28 mouse cellular contexts compared by ENCODE assay signal in the genomic region with DNA sequence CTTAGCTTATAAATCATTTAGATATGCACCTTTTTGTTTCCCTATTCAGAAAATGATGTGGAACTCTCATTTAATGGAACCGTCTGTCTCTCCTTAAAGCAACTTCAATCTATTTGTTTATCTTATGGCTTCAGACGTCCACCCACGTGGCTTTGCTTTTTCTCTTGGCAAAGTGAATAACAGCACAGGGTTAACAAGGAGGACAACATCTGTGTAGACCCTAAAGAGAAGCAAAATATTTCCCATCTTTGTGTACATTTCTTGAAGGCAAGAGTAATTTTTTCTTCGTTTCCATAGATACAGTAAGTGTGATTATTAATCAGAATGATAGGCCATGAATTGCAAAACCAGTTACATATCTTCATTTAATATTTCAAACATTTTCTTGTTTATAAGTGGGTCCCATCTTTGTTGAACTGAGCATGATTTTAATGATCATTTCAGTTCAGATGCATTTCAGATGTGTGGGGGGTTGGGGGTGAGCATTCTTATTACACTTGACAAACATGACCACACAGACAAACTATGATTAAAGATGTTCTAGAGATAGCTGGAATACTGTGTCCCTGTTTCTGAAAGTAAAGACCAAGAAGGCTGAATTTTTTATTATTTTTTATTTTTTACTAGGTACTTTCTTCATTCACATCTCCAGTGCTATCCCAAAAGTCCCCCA. TPM values are rescaled to one million over a fixed set of nuclear protein-coding genes. Genes with fewer than 3 reads are reported as not detected.
DNase-seq lines count a peak whose midpoint lies in the region; ATAC-seq and TF ChIP-seq lines count a peak whose summit lies in the region.
"Had no signal": no experiment of that assay in that cellular context is flagged by ENCODE, and none has a peak within 500 bp of the region (broad histone marks: within the 10 kb centered on the region; RNA-seq: fewer than 3 reads in every experiment).

No protein-coding gene starts in this region.

- H3K4me3 ChIP-seq in intestine, embryonic 14.5 days (ENCODE audit: low read depth, low read length), result no peak overlapping the region
- H3K4me3 ChIP-seq in intestine, postnatal 0 days (ENCODE audit: low read depth, low read length), result no peak overlapping the region
- no peak overlapping the region for H3K4me3 ChIP-seq in kidney, embryonic 16.5 days (ENCODE audit: low read length)
- H3K4me3 ChIP-seq in intestine, embryonic 15.5 days (replicated peaks), result no peak overlapping the region
- H3K4me3 ChIP-seq: embryonic facial prominence, embryonic 10.5 days; embryonic facial prominence, embryonic 13.5 days; erythroblast, embryonic 14.5 days; forebrain, embryonic 12.5 days; forebrain, embryonic 15.5 days; heart, adult 2 months; heart, embryonic 10.5 days; heart, embryonic 13.5 days; hindbrain, embryonic 12.5 days; hindbrain, embryonic 15.5 days had no signal

- no peak overlapping the region for H3K4me2 ChIP-seq in intestine, embryonic 14.5 days (ENCODE audit: low read length)
- H3K4me2 ChIP-seq in intestine, postnatal 0 days (replicated peaks; ENCODE audit: low read depth), result no peak overlapping the region
- no peak overlapping the region for H3K4me2 ChIP-seq in kidney, embryonic 16.5 days (replicated peaks; ENCODE audit: low read depth, low read length)
- H3K4me2 ChIP-seq in intestine, embryonic 15.5 days (replicated peaks), result no peak overlapping the region
- H3K4me2 ChIP-seq: embryonic facial prominence, embryonic 13.5 days; forebrain, embryonic 12.5 days; forebrain, embryonic 15.5 days; heart, embryonic 13.5 days; hindbrain, embryonic 12.5 days; hindbrain, embryonic 15.5 days had no signal

- TF ChIP-seq CTCF in intestine, postnatal 0 days (IDR thresholded peaks at IDR 0.05; ENCODE audit: low read depth), result no peak

- H3K9me3 ChIP-seq in intestine, embryonic 14.5 days (ENCODE audit: control insufficient read depth, low read length), result no peaks in the 10 kb centered on the region
- no peaks in the 10 kb centered on the region for H3K9me3 ChIP-seq in intestine, postnatal 0 days (ENCODE audit: control insufficient read depth)
- no peaks in the 10 kb centered on the region for H3K9me3 ChIP-seq in kidney, embryonic 16.5 days (ENCODE audit: low read length)
- H3K9me3 ChIP-seq in intestine, embryonic 15.5 days, result no peaks in the 10 kb centered on the region
- H3K9me3 ChIP-seq: embryonic facial prominence, embryonic 10.5 days; embryonic facial prominence, embryonic 13.5 days; forebrain, embryonic 12.5 days; forebrain, embryonic 15.5 days; G1E; heart, embryonic 10.5 days; hindbrain, embryonic 12.5 days; hindbrain, embryonic 15.5 days had no signal

- no peak overlapping the region for H3K27ac ChIP-seq in intestine, embryonic 14.5 days (ENCODE audit: low read depth)
- H3K27ac ChIP-seq in intestine, postnatal 0 days (ENCODE audit: low read depth, low read length), result no peak overlapping the region
- no peak overlapping the region for H3K27ac ChIP-seq in kidney, embryonic 16.5 days (ENCODE audit: low read length)
- no peak overlapping the region for H3K27ac ChIP-seq in intestine, embryonic 15.5 days
- H3K27ac ChIP-seq: embryonic facial prominence, embryonic 10.5 days; embryonic facial prominence, embryonic 13.5 days; forebrain, embryonic 12.5 days; forebrain, embryonic 15.5 days; heart, adult 2 months; heart, embryonic 10.5 days; heart, embryonic 13.5 days; hindbrain, embryonic 12.5 days; hindbrain, embryonic 15.5 days had no signal

- DNase-seq in intestine, embryonic 14.5 days (ENCODE audit: low spot score), result no peak
- DNase-seq in kidney, postnatal 25 days, result no peak
- DNase-seq in Muller cell, postnatal 12 days (ENCODE audit: inconsistent ontology term), result no peak
- DNase-seq: adrenal gland, adult 2 months; adrenal gland, postnatal 25 days; B cell, adult 2 months; cerebellum, adult 11-12 months; cerebellum, adult 8-10 months; cerebellum, postnatal 10 days; cerebellum, postnatal 36 days; embryo, embryonic 11 days; gastrocnemius, postnatal 25 days; heart, adult 2 months; heart, postnatal 14 days had no signal

- peaks cover 14% of the 10 kb centered on the region; the same call in 1 of the 2 replicates for H3K4me1 ChIP-seq in intestine, embryonic 14.5 days (replicated peaks; ENCODE audit: control insufficient read depth, insufficient read depth, low read length)
- no peaks in the 10 kb centered on the region for H3K4me1 ChIP-seq in intestine, postnatal 0 days (replicated peaks; ENCODE audit: control insufficient read depth, insufficient read depth, low read length)
- peaks cover 8% of the 10 kb centered on the region for H3K4me1 ChIP-seq in kidney, embryonic 16.5 days (ENCODE audit: insufficient read depth, low read length)
- H3K4me1 ChIP-seq in intestine, embryonic 15.5 days (replicated peaks), result 0 out of 2 replicates have a peak, but pooled peaks cover 2% of the 10 kb centered on the region
- H3K4me1 ChIP-seq: embryonic facial prominence, embryonic 10.5 days; embryonic facial prominence, embryonic 13.5 days; forebrain, embryonic 12.5 days; forebrain, embryonic 15.5 days; hindbrain, embryonic 12.5 days; hindbrain, embryonic 15.5 days had no signal

- 32% methylated on average over 4 of the region's 4 CpGs for WGBS in intestine, embryonic 14.5 days
- WGBS in intestine, postnatal 0 days, result 40% methylated on average over 4 of the region's 4 CpGs
- WGBS in kidney, embryonic 16.5 days, result 36% methylated on average over 4 of the region's 4 CpGs
- 39% methylated on average over 4 of the region's 4 CpGs for WGBS in intestine, embryonic 15.5 days

- H3K27me3 ChIP-seq in intestine, embryonic 14.5 days (replicated peaks; ENCODE audit: control insufficient read depth, insufficient read depth, low read length), result no peaks in the 10 kb centered on the region
- no peaks in the 10 kb centered on the region for H3K27me3 ChIP-seq in intestine, postnatal 0 days (replicated peaks; ENCODE audit: control insufficient read depth, insufficient read depth, low read length)
- no peaks in the 10 kb centered on the region for H3K27me3 ChIP-seq in kidney, embryonic 16.5 days (ENCODE audit: insufficient read depth, low read length)
- no peaks in the 10 kb centered on the region for H3K27me3 ChIP-seq in intestine, embryonic 15.5 days (replicated peaks)
- H3K27me3 ChIP-seq: CH12.LX; embryonic facial prominence, embryonic 13.5 days; forebrain, embryonic 12.5 days; forebrain, embryonic 15.5 days; hindbrain, embryonic 12.5 days; hindbrain, embryonic 15.5 days had no signal

- H3K9ac ChIP-seq in intestine, embryonic 14.5 days (ENCODE audit: low read length), result no peak overlapping the region
- no peak overlapping the region for H3K9ac ChIP-seq in intestine, postnatal 0 days (ENCODE audit: low read depth, low read length)
- H3K9ac ChIP-seq in kidney, embryonic 16.5 days (replicated peaks; ENCODE audit: low read length), result no peak overlapping the region
- H3K9ac ChIP-seq in intestine, embryonic 15.5 days, result no peak overlapping the region
- H3K9ac ChIP-seq: embryonic facial prominence, embryonic 13.5 days; forebrain, embryonic 12.5 days; forebrain, embryonic 15.5 days; heart, embryonic 13.5 days; hindbrain, embryonic 12.5 days; hindbrain, embryonic 15.5 days had no signal

- no peaks in the 10 kb centered on the region for H3K36me3 ChIP-seq in intestine, embryonic 14.5 days (ENCODE audit: control insufficient read depth, insufficient read depth, low read length)
- no peaks in the 10 kb centered on the region for H3K36me3 ChIP-seq in intestine, postnatal 0 days (ENCODE audit: control insufficient read depth, insufficient read depth)
- H3K36me3 ChIP-seq in kidney, embryonic 16.5 days (ENCODE audit: insufficient read depth, low read length), result no peaks in the 10 kb centered on the region
- H3K36me3 ChIP-seq in intestine, embryonic 15.5 days, result no peaks in the 10 kb centered on the region
- H3K36me3 ChIP-seq: embryonic facial prominence, embryonic 10.5 days; embryonic facial prominence, embryonic 13.5 days; forebrain, embryonic 12.5 days; forebrain, embryonic 15.5 days; G1E; heart, embryonic 10.5 days; heart, embryonic 13.5 days; hindbrain, embryonic 12.5 days; hindbrain, embryonic 15.5 days had no signal

- ATAC-seq in intestine, embryonic 14.5 days (replicated peaks; ENCODE audit: low FRiP score, low TSS enrichment, low read depth), result 0 out of 2 replicates have a peak, but pooled peaks have one; percentile 27
- no peak for ATAC-seq in intestine, postnatal 0 days
- ATAC-seq in kidney, embryonic 16.5 days (ENCODE audit: low FRiP score, low TSS enrichment), result 0 out of 2 replicates have a peak, but pooled peaks have one; percentile 15
- ATAC-seq in intestine, embryonic 15.5 days, result peak; percentile 82
- ATAC-seq: forebrain, embryonic 15.5 days had no signal

RNA-seq across cellular contexts. Expression of gene Pde1a, which starts 49.5 kb away (rescaled TPM):
- 48.2 and 59.0 TPM in 2 replicates for polyA plus RNA-seq in intestine, embryonic 14.5 days (2014; fragmentation: Nextera tagmentation; extraction: Ambion mirVana)
- polyA plus RNA-seq in intestine, postnatal 0 days (2015; fragmentation: Nextera tagmentation; extraction: Ambion mirVana), result 14.5 and 15.6 TPM in 2 replicates
- 16.4 and 17.8 TPM in 2 replicates for polyA plus RNA-seq in kidney, embryonic 16.5 days (2015; fragmentation: Nextera tagmentation; extraction: Ambion mirVana)
- 34.6 and 40.2 TPM in 2 replicates for polyA plus RNA-seq in intestine, embryonic 15.5 days (2015; fragmentation: Nextera tagmentation; extraction: Ambion mirVana)
- polyA plus RNA-seq: erythroblast, embryonic 14.5 days; G1E had no signal
